In genomic region chr17:8613882-8614551, GRCm38 (mm10) we compare ENCODE assay signal across 7 mouse cellular contexts. TPM values are rescaled to one million over a fixed set of nuclear protein-coding genes. Genes with fewer than 3 reads are reported as not detected.
DNase-seq lines count a peak whose midpoint lies in the region; ATAC-seq lines count a peak whose summit lies in the region.

No protein-coding gene starts in this region.

- peak; percentile 89 for ATAC-seq in megakaryocyte progenitor cell, adult 5-6 weeks (replicated peaks; ENCODE audit: poor library complexity)

- intact Hi-C loops in heart, postnatal 36 days (cut with DNase I) = loop anchor here (1.0 to 5.0 kb wide), 3 partner anchors 118 to 322 kb away; no protein-coding TSS in a partner anchor

- DNase-seq in Muller cell, postnatal 12 days (ENCODE audit: inconsistent ontology term) = peak; percentile 78
- peak; percentile 67 for DNase-seq in brain, embryonic 18.5 days (ENCODE audit: low read depth, low spot score)
- peak; percentile 54 for DNase-seq in fibroblast of lung, adult 2 months (ENCODE audit: low read depth)
- DNase-seq in heart, postnatal 36 days = peak; percentile 79 to 85
- peak; percentile 88 to 94 for DNase-seq in layer of hippocampus, postnatal 14 days (ENCODE audit: low spot score in 2 of 2)
- peak; percentile 88 for DNase-seq in right cerebral cortex, postnatal 4 days

RNA-seq across cellular contexts. Expression of gene Gm17087, which starts 47.3 kb away (rescaled TPM):
- total RNA-seq in heart, postnatal 36 days (2021) = not detected
- not detected for total RNA-seq in layer of hippocampus, postnatal 14 days (2021)
- total RNA-seq in megakaryocyte progenitor cell, adult 5-6 weeks (2015) = not detected in 2 replicates
- total RNA-seq in megakaryocyte progenitor cell, adult 5-6 weeks (2017) = not detected in 2 replicates

Comparison
In these comparisons a context has a peak if more than half of its experiments do, and no peak if none do; other contexts are left out.
1. Peak in every context shown above with its lines: DNase-seq and ATAC-seq.